Comparison of ENCODE assay signal across 15 mouse cellular contexts in the genomic region with DNA sequence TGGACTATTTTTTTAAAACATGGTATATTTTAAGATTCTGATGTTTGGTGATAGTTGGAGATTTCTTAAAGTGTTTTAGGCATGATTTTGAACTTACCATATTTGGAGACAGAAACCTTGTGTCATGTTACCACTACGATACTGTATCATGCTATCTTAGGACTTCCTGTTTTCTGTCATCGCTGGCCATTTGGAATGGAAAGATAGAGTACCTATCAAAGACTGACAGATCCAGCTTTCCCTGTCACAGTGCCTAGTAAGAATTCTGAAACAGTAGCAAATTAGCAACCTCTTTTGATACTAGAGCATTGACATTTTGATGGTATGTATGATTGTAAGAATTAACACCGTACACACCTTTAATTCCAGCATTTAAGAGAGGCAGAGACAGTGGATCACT. TPM values are rescaled to one million over a fixed set of nuclear protein-coding genes. Genes with fewer than 3 reads are reported as not detected.
DNase-seq lines count a peak whose midpoint lies in the region; ATAC-seq and TF ChIP-seq lines count a peak whose summit lies in the region.
"Had no signal": no experiment of that assay in that cellular context is flagged by ENCODE, and none has a peak within 500 bp of the region (broad histone marks: within the 10 kb centered on the region; RNA-seq: fewer than 3 reads in every experiment).

No protein-coding gene starts in this region.

- H3K4me1 ChIP-seq in G1E (ENCODE audit: insufficient read depth, low read depth, low read length) = peaks cover 73% of the 10 kb centered on the region
- peaks cover 57% of the 10 kb centered on the region for H3K4me1 ChIP-seq in liver, embryonic 16.5 days (ENCODE audit: control insufficient read depth, low read depth, low read length)
- 0 out of 2 replicates have a peak, but pooled peaks cover 4% of the 10 kb centered on the region for H3K4me1 ChIP-seq in intestine, embryonic 15.5 days (replicated peaks)

- TF ChIP-seq CTCF in G1E (IDR thresholded peaks at IDR 0.05; ENCODE audit: low read depth, low read length) = no peak

- no peaks in the 10 kb centered on the region for H3K9me3 ChIP-seq in G1E (replicated peaks)
- no peaks in the 10 kb centered on the region for H3K9me3 ChIP-seq in liver, embryonic 16.5 days (replicated peaks; ENCODE audit: control insufficient read depth, low read length)
- H3K9me3 ChIP-seq in intestine, embryonic 15.5 days = no peaks in the 10 kb centered on the region
- H3K9me3 ChIP-seq: embryonic facial prominence, embryonic 12.5 days; hindbrain, embryonic 15.5 days; limb, embryonic 12.5 days; neural tube, embryonic 12.5 days had no signal

- peaks cover 32% of the 10 kb centered on the region for H3K36me3 ChIP-seq in G1E (replicated peaks)
- no peaks in the 10 kb centered on the region for H3K36me3 ChIP-seq in liver, embryonic 16.5 days (ENCODE audit: control insufficient read depth, insufficient read depth)
- H3K36me3 ChIP-seq in intestine, embryonic 15.5 days = no peaks in the 10 kb centered on the region
- H3K36me3 ChIP-seq: embryonic facial prominence, embryonic 12.5 days; hindbrain, embryonic 15.5 days; limb, embryonic 12.5 days; neural tube, embryonic 12.5 days had no signal

- peak; percentile 78 for DNase-seq in A20 (ENCODE audit: low read depth, low spot score)
- DNase-seq in G1E (ENCODE audit: low spot score) = peak; percentile 46
- no peak for DNase-seq in kidney, adult 8-10 months
- no peak for DNase-seq in cerebellum, postnatal 4 days (ENCODE audit: low spot score in 2 of 2)
- DNase-seq in cerebellum, adult 9-11 months = no peak
- DNase-seq: cerebellum, postnatal 25 days; right cerebral cortex, postnatal 14 days; thymus, postnatal 4 days had no signal

- WGBS in liver, embryonic 16.5 days (ENCODE audit: insufficient replicate concordance) = 21% methylated on average over 3 of the region's 3 CpGs
- 77% methylated on average over 3 of the region's 3 CpGs for WGBS in intestine, embryonic 15.5 days

- peak; percentile 80 for ATAC-seq in G1E (ENCODE audit: extremely low read depth, insufficient number of reproducible peaks, low FRiP score, poor library complexity, severe bottlenecking)
- ATAC-seq in erythroid progenitor cell, adult 5-6 weeks (replicated peaks; ENCODE audit: low FRiP score, poor library complexity, severe bottlenecking) = peak; percentile 73
- peak; percentile 80 for ATAC-seq in liver, embryonic 16.5 days (ENCODE audit: low read depth)
- no peak for ATAC-seq in intestine, embryonic 15.5 days

- peak overlapping the region; percentile 61 for H3K4me2 ChIP-seq in liver, embryonic 16.5 days (ENCODE audit: low read depth, low read length)
- H3K4me2 ChIP-seq in intestine, embryonic 15.5 days (replicated peaks) = no peak overlapping the region
- H3K4me2 ChIP-seq: embryonic facial prominence, embryonic 12.5 days; hindbrain, embryonic 15.5 days; limb, embryonic 12.5 days; neural tube, embryonic 12.5 days had no signal

- H3K9ac ChIP-seq in liver, embryonic 16.5 days (ENCODE audit: low read depth, low read length) = no peak overlapping the region
- no peak overlapping the region for H3K9ac ChIP-seq in intestine, embryonic 15.5 days
- H3K9ac ChIP-seq: embryonic facial prominence, embryonic 12.5 days; hindbrain, embryonic 15.5 days; limb, embryonic 12.5 days; neural tube, embryonic 12.5 days had no signal

- H3K27ac ChIP-seq in liver, embryonic 16.5 days (ENCODE audit: low read length) = peak overlapping the region; percentile 68
- no peak overlapping the region for H3K27ac ChIP-seq in intestine, embryonic 15.5 days
- H3K27ac ChIP-seq: embryonic facial prominence, embryonic 12.5 days; hindbrain, embryonic 15.5 days; limb, embryonic 12.5 days; neural tube, embryonic 12.5 days had no signal

- no peak overlapping the region; the same call in 1 of the 2 replicates for H3K4me3 ChIP-seq in G1E (ENCODE audit: low read depth, low read length)
- H3K4me3 ChIP-seq in liver, embryonic 16.5 days (ENCODE audit: low read depth, low read length) = no peak overlapping the region
- no peak overlapping the region for H3K4me3 ChIP-seq in intestine, embryonic 15.5 days (replicated peaks)
- H3K4me3 ChIP-seq: embryonic facial prominence, embryonic 12.5 days; hindbrain, embryonic 15.5 days; limb, embryonic 12.5 days; neural tube, embryonic 12.5 days had no signal

- no peaks in the 10 kb centered on the region for H3K27me3 ChIP-seq in G1E (ENCODE audit: insufficient read depth, low read length)
- no peaks in the 10 kb centered on the region for H3K27me3 ChIP-seq in liver, embryonic 16.5 days (ENCODE audit: control insufficient read depth, insufficient read depth, low read depth, low read length)
- no peaks in the 10 kb centered on the region for H3K27me3 ChIP-seq in intestine, embryonic 15.5 days (replicated peaks)
- H3K27me3 ChIP-seq: embryonic facial prominence, embryonic 12.5 days; hindbrain, embryonic 15.5 days; limb, embryonic 12.5 days; neural tube, embryonic 12.5 days had no signal

RNA-seq across cellular contexts. Expression of a gene that starts 5.2 kb away (rescaled TPM):
- total RNA-seq in G1E (2014; fragmentation: Nextera tagmentation) (27.1 TPM in 2 replicates), G1E (2017) (31.6 and 32.9 TPM in 2 replicates)
- polyA plus RNA-seq in G1E (2012) = 14.4 and 14.6 TPM in 2 replicates
- 33.2 and 37.3 TPM in 2 replicates for total RNA-seq in erythroid progenitor cell, adult 5-6 weeks (2015; ENCODE audit: low replicate concordance)
- 37.8 and 44.5 TPM in 2 replicates for total RNA-seq in erythroid progenitor cell, adult 5-6 weeks (2017; ENCODE audit: low replicate concordance)
- 11.6 and 11.8 TPM in 2 replicates for polyA plus RNA-seq in liver, embryonic 16.5 days (2015; fragmentation: Nextera tagmentation; extraction: Ambion mirVana)
- 11.0 and 11.8 TPM in 2 replicates for polyA plus RNA-seq in intestine, embryonic 15.5 days (2015; fragmentation: Nextera tagmentation; extraction: Ambion mirVana)

RNA-seq across cellular contexts. Expression of a gene that starts 5.3 kb away (rescaled TPM):
- 29.4 and 39.8 TPM in 2 replicates for total RNA-seq in G1E (2014; fragmentation: Nextera tagmentation)
- 40.5 and 51.9 TPM in 2 replicates for total RNA-seq in G1E (2017)
- polyA plus RNA-seq in G1E (2012) = 9.0 and 9.7 TPM in 2 replicates
- total RNA-seq in erythroid progenitor cell, adult 5-6 weeks (2015; ENCODE audit: low replicate concordance) = 9.2 and 31.4 TPM in 2 replicates
- 7.9 and 13.0 TPM in 2 replicates for total RNA-seq in erythroid progenitor cell, adult 5-6 weeks (2017; ENCODE audit: low replicate concordance)
- 7.7 and 10.0 TPM in 2 replicates for polyA plus RNA-seq in liver, embryonic 16.5 days (2015; fragmentation: Nextera tagmentation; extraction: Ambion mirVana)
- 28.8 and 36.1 TPM in 2 replicates for polyA plus RNA-seq in intestine, embryonic 15.5 days (2015; fragmentation: Nextera tagmentation; extraction: Ambion mirVana)

RNA-seq across cellular contexts. Expression of a gene that starts 33.5 kb away (rescaled TPM):
- total RNA-seq in G1E (2014; fragmentation: Nextera tagmentation) (15.8 and 17.1 TPM in 2 replicates), G1E (2017) (18.2 and 19.4 TPM in 2 replicates)
- 3.2 and 3.5 TPM in 2 replicates for polyA plus RNA-seq in G1E (2012)
- total RNA-seq in erythroid progenitor cell, adult 5-6 weeks (2015; ENCODE audit: low replicate concordance) = 0.42 and 0.72 TPM in 2 replicates
- total RNA-seq in erythroid progenitor cell, adult 5-6 weeks (2017; ENCODE audit: low replicate concordance) = 2.7 and 7.8 TPM in 2 replicates
- polyA plus RNA-seq in liver, embryonic 16.5 days (2015; fragmentation: Nextera tagmentation; extraction: Ambion mirVana) = 5.4 and 6.4 TPM in 2 replicates
- 15.3 and 18.1 TPM in 2 replicates for polyA plus RNA-seq in intestine, embryonic 15.5 days (2015; fragmentation: Nextera tagmentation; extraction: Ambion mirVana)

Comparison
In these comparisons a context has a peak if more than half of its experiments do, and no peak if none do; other contexts are left out.
1. DNase-seq: peak in A20 (single experiment) and G1E (single experiment); none in kidney, adult 8-10 months (0 of 2), cerebellum, postnatal 4 days (0 of 2) and cerebellum, adult 9-11 months (single experiment).